Mouse (Mus musculus): Measurements from ENCODE around the gene Cacna2d3. TPM values are rescaled to one million over a fixed set of nuclear protein-coding genes. Genes with fewer than 3 reads are reported as not detected.

Cacna2d3 gene
- polyA plus RNA-seq, 1 experiment from 2014 or later, result 0.06 TPM

- peak; percentile 33 for TF ChIP-seq CTCF (IDR thresholded peaks at IDR 0.05)
- ChIA-PET POLR2A (no interaction called here), CTCF (interaction anchor here (0.7 kb wide), 1 partner anchor 1254 kb away, joined by 3 read pairs; no protein-coding TSS in a partner anchor)
- in situ Hi-C loops (cut with MboI; ENCODE audit: low pct_unique_long_range_greater_than_20kb), result no loop called here
- no peaks in the 10 kb centered on the region for H3K27me3 ChIP-seq
- ATAC-seq, result no peak
- no peak for DNase-seq (ENCODE audit: low read depth, low spot score)
Observed at GRCm38 (mm10) chr14:29267233-29267874, 454.3 kb downstream of the Cacna2d3 start.

- DNase-seq (ENCODE audit: low read depth, low spot score), result no peak
- ChIA-PET POLR2A (no interaction called here), CTCF (interaction anchor here (0.8 kb wide), 1 partner anchor 15 kb away, joined by 3 read pairs; no protein-coding TSS in a partner anchor)
- no peak for ATAC-seq
- in situ Hi-C loops (cut with MboI; ENCODE audit: low pct_unique_long_range_greater_than_20kb), result no loop called here
- TF ChIP-seq CTCF (IDR thresholded peaks at IDR 0.05), result no peak
- H3K27me3 ChIP-seq, result no peaks in the 10 kb centered on the region
Observed at GRCm38 (mm10) chr14:29260621-29261020, 461.0 kb downstream of the Cacna2d3 start.

- in situ Hi-C loops (cut with MboI; ENCODE audit: low pct_unique_long_range_greater_than_20kb), result no loop called here
- no peaks in the 10 kb centered on the region for H3K27me3 ChIP-seq
- no peak for DNase-seq (ENCODE audit: low read depth, low spot score)
- ChIA-PET POLR2A (no interaction called here), CTCF (interaction anchor here (1.0 to 1.2 kb wide), 2 partner anchors 27 to 1503 kb away, joined by 3 read pairs; no protein-coding TSS in a partner anchor)
- ATAC-seq, result no peak
- no peak for TF ChIP-seq CTCF (IDR thresholded peaks at IDR 0.05)
Observed at GRCm38 (mm10) chr14:29243516-29243915, 478.1 kb downstream of the Cacna2d3 start.

- ATAC-seq (no peak), DNase-seq (ENCODE audit: low read depth, low spot score) (no peak)
- H3K27me3 ChIP-seq, result no peaks in the 10 kb centered on the region
- POLR2A ChIA-PET, result no interaction called here
- CTCF ChIA-PET, result no interaction called here
- in situ Hi-C loops (cut with MboI; ENCODE audit: low pct_unique_long_range_greater_than_20kb), result no loop called here
- TF ChIP-seq CTCF (IDR thresholded peaks at IDR 0.05), result no peak
Observed at GRCm38 (mm10) chr14:29238446-29238845, 483.2 kb downstream of the Cacna2d3 start.

- in situ Hi-C loops (cut with MboI; ENCODE audit: low pct_unique_long_range_greater_than_20kb), result no loop called here
- H3K27me3 ChIP-seq, result no peaks in the 10 kb centered on the region
- no peak for TF ChIP-seq CTCF (IDR thresholded peaks at IDR 0.05)
- CTCF ChIA-PET, result no interaction called here
- no peak for ATAC-seq
- DNase-seq (ENCODE audit: low read depth, low spot score), result no peak
- POLR2A ChIA-PET, result no interaction called here
Observed at GRCm38 (mm10) chr14:29228976-29229716, 492.5 kb downstream of the Cacna2d3 start.

- POLR2A ChIA-PET, result no interaction called here
- DNase-seq (ENCODE audit: low read depth, low spot score) (no peak), ATAC-seq (no peak)
- no peak for TF ChIP-seq CTCF (IDR thresholded peaks at IDR 0.05)
- CTCF ChIA-PET, result interaction anchor here (1.0 to 1.3 kb wide), 2 partner anchors 9 to 12 kb away, joined by 3 read pairs; no protein-coding TSS in a partner anchor
- no peaks in the 10 kb centered on the region for H3K27me3 ChIP-seq
- in situ Hi-C loops (cut with MboI; ENCODE audit: low pct_unique_long_range_greater_than_20kb), result no loop called here
Observed at GRCm38 (mm10) chr14:29228471-29228870, 493.2 kb downstream of the Cacna2d3 start.

- no peaks in the 10 kb centered on the region for H3K27me3 ChIP-seq
- ChIA-PET CTCF (interaction anchor here (1.0 to 1.3 kb wide), 2 partner anchors 9 to 11 kb away, joined by 3 read pairs; no protein-coding TSS in a partner anchor), POLR2A (no interaction called here)
- TF ChIP-seq CTCF (IDR thresholded peaks at IDR 0.05), result no peak
- no peak for ATAC-seq
- DNase-seq (ENCODE audit: low read depth, low spot score), result no peak
- in situ Hi-C loops (cut with MboI; ENCODE audit: low pct_unique_long_range_greater_than_20kb), result no loop called here
Observed at GRCm38 (mm10) chr14:29227959-29228358, 493.7 kb downstream of the Cacna2d3 start.

- ChIA-PET CTCF (interaction anchor here (0.9 kb wide), 1 partner anchor 16 kb away, joined by 4 read pairs; no protein-coding TSS in a partner anchor), POLR2A (no interaction called here)
- H3K27me3 ChIP-seq, result no peaks in the 10 kb centered on the region
- ATAC-seq (no peak), DNase-seq (ENCODE audit: low read depth, low spot score) (no peak)
- in situ Hi-C loops (cut with MboI; ENCODE audit: low pct_unique_long_range_greater_than_20kb), result no loop called here
- TF ChIP-seq CTCF (IDR thresholded peaks at IDR 0.05), result no peak
Observed at GRCm38 (mm10) chr14:29225754-29226365, 495.8 kb downstream of the Cacna2d3 start.

- DNase-seq (ENCODE audit: low read depth, low spot score) (no peak), ATAC-seq (no peak)
- ChIA-PET POLR2A (no interaction called here), CTCF (interaction anchor here (1.3 kb wide), 1 partner anchor 12 kb away, joined by 3 read pairs; no protein-coding TSS in a partner anchor)
- TF ChIP-seq CTCF (IDR thresholded peaks at IDR 0.05), result no peak
- H3K27me3 ChIP-seq, result no peaks in the 10 kb centered on the region
- in situ Hi-C loops (cut with MboI; ENCODE audit: low pct_unique_long_range_greater_than_20kb), result no loop called here
Observed at GRCm38 (mm10) chr14:29223012-29223411, 498.7 kb downstream of the Cacna2d3 start.

GRCm38 (mm10) chr14:29222191-29222882, 499.3 kb downstream of the Cacna2d3 start:
- DNase-seq (ENCODE audit: low read depth, low spot score) (no peak), ATAC-seq (no peak)
- ChIA-PET CTCF (interaction anchor here (1.3 to 1.4 kb wide), 2 partner anchors 10 to 13 kb away, joined by 3 read pairs; no protein-coding TSS in a partner anchor), POLR2A (no interaction called here)
- in situ Hi-C loops (cut with MboI; ENCODE audit: low pct_unique_long_range_greater_than_20kb), result no loop called here
- no peak for TF ChIP-seq CTCF (IDR thresholded peaks at IDR 0.05)
- H3K27me3 ChIP-seq, result no peaks in the 10 kb centered on the region
